Mouse (Mus musculus): Measurements from ENCODE around the gene Ndrg4. TPM values are rescaled to one million over a fixed set of nuclear protein-coding genes. Genes with fewer than 3 reads are reported as not detected.

Gene Ndrg4
- polyA plus RNA-seq, 1 experiment = 83.9 TPM

- H3K79me2 ChIP-seq (ENCODE audit: control insufficient read depth, insufficient read depth) = no peaks in the 10 kb centered on the region
- H3ac ChIP-seq (ENCODE audit: control insufficient read depth, insufficient read length) = no peak overlapping the region
- no peak for TF ChIP-seq SRF (IDR thresholded peaks at IDR 0.05; ENCODE audit: control insufficient read depth, insufficient read length, low read depth)
- TF ChIP-seq CEBPB (IDR thresholded peaks at IDR 0.05; ENCODE audit: insufficient read depth, poor library complexity, severe bottlenecking) = no peak
- no peak for TF ChIP-seq TCF3 (IDR thresholded peaks at IDR 0.05; ENCODE audit: insufficient read length, low read depth)
- TF ChIP-seq POLR2AphosphoS2 (IDR thresholded peaks at IDR 0.05; ENCODE audit: insufficient read length, low read depth) = no peak
- no peak for TF ChIP-seq REST (IDR thresholded peaks at IDR 0.05; ENCODE audit: insufficient read depth, insufficient read length)
- no peak for TF ChIP-seq MAX (IDR thresholded peaks at IDR 0.05; ENCODE audit: low read depth)
- no peak for TF ChIP-seq POLR2A (IDR thresholded peaks at IDR 0.05; ENCODE audit: insufficient read length, low read depth)
- no peak for TF ChIP-seq MYOG (IDR thresholded peaks at IDR 0.05; ENCODE audit: control insufficient read depth in 1 of 3, insufficient read depth in 1 of 3, insufficient read length in 2 of 3, low read depth in 2 of 3)
- TF ChIP-seq E2F4 (IDR thresholded peaks at IDR 0.05; ENCODE audit: insufficient read depth) = no peak
- no peak for TF ChIP-seq MYOD1 (IDR thresholded peaks at IDR 0.05; ENCODE audit: control insufficient read depth in 1 of 3, insufficient read length in 2 of 3, low read depth in 2 of 3)
- no peak for TF ChIP-seq TCF12 (IDR thresholded peaks at IDR 0.05; ENCODE audit: insufficient read depth, poor library complexity, severe bottlenecking)
- TF ChIP-seq USF1 (IDR thresholded peaks at IDR 0.05; ENCODE audit: low read depth) = no peak
- H3K4me2 ChIP-seq (ENCODE audit: low read depth) = no peak overlapping the region
- H3K36me3 ChIP-seq (ENCODE audit: control insufficient read depth, insufficient read depth) = peaks cover 5% of the 10 kb centered on the region
- H3K4me3 ChIP-seq = no peak overlapping the region
- H3K27me3 ChIP-seq (ENCODE audit: control insufficient read depth, insufficient read depth, insufficient read length) = no peaks in the 10 kb centered on the region
Observed at GRCm38 (mm10) chr8:95644942-95645341, 31.8 kb upstream of the Ndrg4 start.

- Histone ChIP-seq H3K4me2 (ENCODE audit: low read depth) (no peak overlapping the region), H3K4me3 (no peak overlapping the region), H3K36me3 (ENCODE audit: control insufficient read depth, insufficient read depth) (no peaks in the 10 kb centered on the region), H3ac (ENCODE audit: control insufficient read depth, insufficient read length) (no peak overlapping the region), H3K79me2 (ENCODE audit: control insufficient read depth, insufficient read depth) (no peaks in the 10 kb centered on the region), H3K27me3 (ENCODE audit: control insufficient read depth, insufficient read depth, insufficient read length) (no peaks in the 10 kb centered on the region)
- TF ChIP-seq MAX (IDR thresholded peaks at IDR 0.05; ENCODE audit: low read depth) = no peak
- no peak for TF ChIP-seq TCF3 (IDR thresholded peaks at IDR 0.05; ENCODE audit: insufficient read length, low read depth)
- TF ChIP-seq POLR2A (IDR thresholded peaks at IDR 0.05; ENCODE audit: insufficient read length, low read depth) = no peak
- no peak for TF ChIP-seq POLR2AphosphoS2 (IDR thresholded peaks at IDR 0.05; ENCODE audit: insufficient read length, low read depth)
- no peak for TF ChIP-seq MYOD1 (IDR thresholded peaks at IDR 0.05; ENCODE audit: control insufficient read depth in 1 of 3, insufficient read length in 2 of 3, low read depth in 2 of 3)
- TF ChIP-seq E2F4 (IDR thresholded peaks at IDR 0.05; ENCODE audit: insufficient read depth) = no peak
- TF ChIP-seq CEBPB (IDR thresholded peaks at IDR 0.05; ENCODE audit: insufficient read depth, poor library complexity, severe bottlenecking) = no peak
- no peak for TF ChIP-seq TCF12 (IDR thresholded peaks at IDR 0.05; ENCODE audit: insufficient read depth, poor library complexity, severe bottlenecking)
- no peak for TF ChIP-seq SRF (IDR thresholded peaks at IDR 0.05; ENCODE audit: control insufficient read depth, insufficient read length, low read depth)
- TF ChIP-seq USF1 (IDR thresholded peaks at IDR 0.05; ENCODE audit: low read depth) = no peak
- TF ChIP-seq REST (IDR thresholded peaks at IDR 0.05; ENCODE audit: insufficient read depth, insufficient read length) = no peak
- TF ChIP-seq MYOG (IDR thresholded peaks at IDR 0.05; ENCODE audit: control insufficient read depth in 1 of 3, insufficient read depth in 1 of 3, insufficient read length in 2 of 3, low read depth in 2 of 3) = no peak
Observed at GRCm38 (mm10) chr8:95648251-95648650, 28.5 kb upstream of the Ndrg4 start.

- H3K4me2 ChIP-seq (ENCODE audit: low read depth) = no peak overlapping the region
- H3ac ChIP-seq (ENCODE audit: control insufficient read depth, insufficient read length) = no peak overlapping the region
- no peak overlapping the region for H3K4me3 ChIP-seq
- H3K79me2 ChIP-seq (ENCODE audit: control insufficient read depth, insufficient read depth) = no peaks in the 10 kb centered on the region
- TF ChIP-seq E2F4 (IDR thresholded peaks at IDR 0.05; ENCODE audit: insufficient read depth) = no peak
- no peak for TF ChIP-seq POLR2AphosphoS2 (IDR thresholded peaks at IDR 0.05; ENCODE audit: insufficient read length, low read depth)
- TF ChIP-seq CEBPB (IDR thresholded peaks at IDR 0.05; ENCODE audit: insufficient read depth, poor library complexity, severe bottlenecking) = no peak
- no peak for TF ChIP-seq MYOG (IDR thresholded peaks at IDR 0.05; ENCODE audit: control insufficient read depth in 1 of 3, insufficient read depth in 1 of 3, insufficient read length in 2 of 3, low read depth in 2 of 3)
- TF ChIP-seq TCF12 (IDR thresholded peaks at IDR 0.05; ENCODE audit: insufficient read depth, poor library complexity, severe bottlenecking) = no peak
- H3K36me3 ChIP-seq (ENCODE audit: control insufficient read depth, insufficient read depth) = no peaks in the 10 kb centered on the region
- H3K27me3 ChIP-seq (ENCODE audit: control insufficient read depth, insufficient read depth, insufficient read length) = no peaks in the 10 kb centered on the region
Observed at GRCm38 (mm10) chr8:95653351-95653750, 23.4 kb upstream of the Ndrg4 start.

- H3K4me3 ChIP-seq = no peak overlapping the region
- H3K27me3 ChIP-seq (ENCODE audit: control insufficient read depth, insufficient read depth, insufficient read length) = no peaks in the 10 kb centered on the region
- H3K36me3 ChIP-seq (ENCODE audit: control insufficient read depth, insufficient read depth) = no peaks in the 10 kb centered on the region
- no peak overlapping the region for H3ac ChIP-seq (ENCODE audit: control insufficient read depth, insufficient read length)
- no peak overlapping the region for H3K4me2 ChIP-seq (ENCODE audit: low read depth)
- TF ChIP-seq TCF3 (IDR thresholded peaks at IDR 0.05; ENCODE audit: insufficient read length, low read depth) = no peak
- TF ChIP-seq CEBPB (IDR thresholded peaks at IDR 0.05; ENCODE audit: insufficient read depth, poor library complexity, severe bottlenecking) = no peak
- no peak for TF ChIP-seq POLR2A (IDR thresholded peaks at IDR 0.05; ENCODE audit: insufficient read length, low read depth)
- no peak for TF ChIP-seq MYOD1 (IDR thresholded peaks at IDR 0.05; ENCODE audit: control insufficient read depth in 1 of 3, insufficient read length in 2 of 3, low read depth in 2 of 3)
- TF ChIP-seq SRF (IDR thresholded peaks at IDR 0.05; ENCODE audit: control insufficient read depth, insufficient read length, low read depth) = no peak
- no peak for TF ChIP-seq USF1 (IDR thresholded peaks at IDR 0.05; ENCODE audit: low read depth)
- TF ChIP-seq POLR2AphosphoS2 (IDR thresholded peaks at IDR 0.05; ENCODE audit: insufficient read length, low read depth) = no peak
- no peak for TF ChIP-seq E2F4 (IDR thresholded peaks at IDR 0.05; ENCODE audit: insufficient read depth)
- H3K79me2 ChIP-seq (ENCODE audit: control insufficient read depth, insufficient read depth) = no peaks in the 10 kb centered on the region
Observed at GRCm38 (mm10) chr8:95655831-95656230, 20.9 kb upstream of the Ndrg4 start.

GRCm38 (mm10) chr8:95656316-95657002, 20.3 kb upstream of the Ndrg4 start:
- Histone ChIP-seq H3K27me3 (ENCODE audit: control insufficient read depth, insufficient read depth, insufficient read length) (no peaks in the 10 kb centered on the region), H3K79me2 (ENCODE audit: control insufficient read depth, insufficient read depth) (no peaks in the 10 kb centered on the region), H3ac (ENCODE audit: control insufficient read depth, insufficient read length) (no peak overlapping the region), H3K4me2 (ENCODE audit: low read depth) (no peak overlapping the region), H3K36me3 (ENCODE audit: control insufficient read depth, insufficient read depth) (no peaks in the 10 kb centered on the region), H3K4me3 (no peak overlapping the region)
- TF ChIP-seq MYOG (IDR thresholded peaks at IDR 0.05; ENCODE audit: control insufficient read depth in 1 of 3, insufficient read depth in 1 of 3, insufficient read length in 2 of 3, low read depth in 2 of 3) = no peak
- no peak for TF ChIP-seq REST (IDR thresholded peaks at IDR 0.05; ENCODE audit: insufficient read depth, insufficient read length)
- no peak for TF ChIP-seq USF1 (IDR thresholded peaks at IDR 0.05; ENCODE audit: low read depth)
- TF ChIP-seq POLR2AphosphoS2 (IDR thresholded peaks at IDR 0.05; ENCODE audit: insufficient read length, low read depth) = no peak
- no peak for TF ChIP-seq POLR2A (IDR thresholded peaks at IDR 0.05; ENCODE audit: insufficient read length, low read depth)
- TF ChIP-seq TCF12 (IDR thresholded peaks at IDR 0.05; ENCODE audit: insufficient read depth, poor library complexity, severe bottlenecking) = no peak
- no peak for TF ChIP-seq E2F4 (IDR thresholded peaks at IDR 0.05; ENCODE audit: insufficient read depth)
- TF ChIP-seq TCF3 (IDR thresholded peaks at IDR 0.05; ENCODE audit: insufficient read length, low read depth) = no peak
- TF ChIP-seq MAX (IDR thresholded peaks at IDR 0.05; ENCODE audit: low read depth) = no peak
- no peak for TF ChIP-seq SRF (IDR thresholded peaks at IDR 0.05; ENCODE audit: control insufficient read depth, insufficient read length, low read depth)
- no peak for TF ChIP-seq MYOD1 (IDR thresholded peaks at IDR 0.05; ENCODE audit: control insufficient read depth in 1 of 3, insufficient read length in 2 of 3, low read depth in 2 of 3)
- TF ChIP-seq CEBPB (IDR thresholded peaks at IDR 0.05; ENCODE audit: insufficient read depth, poor library complexity, severe bottlenecking) = no peak

Measured in myocyte (in vitro differentiated cells).